Comparison of ENCODE assay signal across 16 mouse cellular contexts in the genomic region with DNA sequence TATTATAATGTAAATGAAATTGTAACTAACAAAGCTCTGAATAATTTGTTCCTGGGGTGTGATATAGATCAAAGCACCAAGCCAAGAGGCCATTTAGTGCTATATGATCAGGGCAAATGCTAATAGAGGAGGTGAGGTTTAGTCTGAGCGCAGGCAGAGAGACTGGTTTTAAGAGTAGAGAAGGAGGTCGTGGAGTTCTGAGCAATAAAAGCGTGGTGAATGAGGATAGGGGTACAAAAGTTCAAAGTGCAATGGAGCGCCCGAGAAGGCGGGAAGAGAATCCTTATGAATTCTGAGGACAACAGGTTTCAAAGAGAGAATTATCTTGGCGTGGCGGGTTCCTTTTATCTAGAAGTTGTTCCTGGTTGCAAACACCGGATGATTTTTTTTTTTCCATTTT.
"Had no signal": no experiment of that assay in that cellular context is flagged by ENCODE, and none has a peak within 500 bp of the region (broad histone marks: within the 10 kb centered on the region; RNA-seq: fewer than 3 reads in every experiment).

No protein-coding gene starts in this region.

- DNase-seq: retina, postnatal 1 day; right cerebral cortex, adult 18-20 months; right cerebral cortex, postnatal 14 days; right cerebral cortex, postnatal 25 days; right cerebral cortex, postnatal 4 days; spleen, adult 18-20 months; thymus, adult 18-20 months; thymus, adult 2 months; thymus, postnatal 14 days; thymus, postnatal 25 days; thymus, postnatal 36 days; thymus, postnatal 4 days had no signal

- H3K27me3 ChIP-seq: neural tube, embryonic 12.5 days; neural tube, embryonic 13.5 days; stomach, embryonic 15.5 days had no signal

- H3K36me3 ChIP-seq: neural tube, embryonic 12.5 days; neural tube, embryonic 13.5 days; stomach, embryonic 15.5 days had no signal

- H3K27ac ChIP-seq: neural tube, embryonic 12.5 days; neural tube, embryonic 13.5 days; stomach, embryonic 15.5 days; stomach, postnatal 0 days had no signal

- H3K4me1 ChIP-seq: neural tube, embryonic 12.5 days; neural tube, embryonic 13.5 days; stomach, embryonic 15.5 days had no signal

- H3K4me3 ChIP-seq: neural tube, embryonic 12.5 days; neural tube, embryonic 13.5 days; stomach, embryonic 15.5 days had no signal

- H3K9ac ChIP-seq: neural tube, embryonic 12.5 days; neural tube, embryonic 13.5 days; stomach, embryonic 15.5 days had no signal

- H3K9me3 ChIP-seq: neural tube, embryonic 12.5 days; neural tube, embryonic 13.5 days; stomach, embryonic 15.5 days had no signal

- H3K4me2 ChIP-seq: neural tube, embryonic 12.5 days; neural tube, embryonic 13.5 days; stomach, embryonic 15.5 days had no signal
